Mouse (Mus musculus) heart, postnatal 36 days (tissue): ENCODE results near the gene Selenov. TPM values are rescaled to one million over a fixed set of nuclear protein-coding genes. Genes with fewer than 3 reads are reported as not detected.
A peak's percentile ranks its signal among the peaks of the same experiment; 100 is the strongest.
"Not testable (repeated sequence)": the region's sequence is repeated elsewhere in the genome, so short reads cannot be mapped to it uniquely, and the experiment has no call there.

Source experiments
- DNase-seq, 2 experiments: peaks; one replicate each; pipeline ENCODE4 v3.0.0; 2021 to 2022
- intact Hi-C: fragments of 180-260 bp; cut with DNase I; formaldehyde crosslinking; loops from one replicate; pipeline ENCODE4 v1.15.1; 2025
- total RNA-seq, 2 experiments: library from RNA; stranded (reverse); gene quantifications; 2 replicates each; pipeline ENCODE4 v1.2.3; 2021

Selenov gene
- total RNA-seq, 2 experiments from 2014 or later: not detected

DNA sequence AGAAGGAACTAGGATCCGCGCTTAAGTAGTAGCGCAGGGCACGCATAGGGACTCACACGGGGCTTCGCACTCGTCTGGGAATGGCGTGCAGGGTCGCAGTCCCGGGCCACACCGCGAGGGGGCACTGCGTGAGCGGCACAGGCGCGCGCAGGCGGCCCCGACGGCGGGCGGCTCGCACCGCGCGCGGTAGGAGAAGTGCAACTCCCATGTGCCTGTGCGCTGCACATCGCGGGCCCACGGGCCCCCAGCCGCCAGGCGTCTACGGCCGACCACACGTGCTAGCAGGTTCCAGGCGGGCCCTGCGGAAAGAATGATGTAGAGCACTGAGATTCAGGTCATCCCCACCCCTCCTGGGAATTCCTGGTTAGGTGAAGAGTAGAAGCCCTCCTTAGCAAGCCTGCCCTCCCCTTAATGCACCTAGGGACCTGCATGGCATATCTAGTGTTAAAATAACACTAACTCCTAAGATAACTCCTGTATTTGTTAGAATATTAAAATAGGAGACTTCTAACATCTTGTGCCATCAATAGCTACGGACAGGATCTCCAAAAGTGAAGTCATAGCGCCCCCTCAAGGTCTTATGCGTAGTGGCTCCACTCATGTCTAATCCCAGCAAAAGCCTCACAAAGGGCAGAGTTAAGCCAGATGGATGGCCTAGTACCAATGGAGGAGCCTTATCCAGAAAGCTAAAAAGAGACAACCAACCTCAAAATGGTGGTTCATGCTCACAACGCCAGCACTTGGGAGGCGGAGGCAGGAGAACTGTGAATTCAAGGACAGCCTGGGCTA is 8.0 kb upstream of the Selenov start:
- intact Hi-C loops: loop anchor here (1.0 kb wide), 1 partner anchor 151 kb away; no protein-coding TSS in a partner anchor
- no peak for DNase-seq

DNA sequence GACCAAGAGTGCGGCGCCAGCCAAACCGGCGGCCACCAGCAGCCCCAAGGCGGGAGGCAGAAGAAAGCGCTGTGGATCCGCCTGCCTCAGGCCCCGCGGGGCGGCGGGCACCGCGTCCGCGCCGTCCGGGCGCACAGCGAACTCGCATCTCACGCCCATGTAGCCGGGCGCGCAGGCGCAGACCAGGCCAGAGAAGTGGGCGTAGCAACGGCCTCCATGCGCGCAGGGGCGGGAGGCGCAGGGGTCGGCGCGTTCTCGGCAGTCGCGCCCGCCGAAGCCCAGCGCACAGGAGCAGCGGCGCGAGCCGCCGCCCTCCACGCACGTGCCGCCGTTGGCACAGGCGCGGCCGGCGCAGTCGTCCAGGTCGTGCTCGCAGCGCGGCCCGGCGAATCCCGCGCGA is 3.5 kb upstream of the Selenov start:
- peak; percentile 23 to 25 for DNase-seq

GRCm38 (mm10) chr7:28290165-28290564 is 821 bp downstream of the Selenov start:
- DNase-seq: no peak
- intact Hi-C loops: no loop called here

More for the DNA sequence above, 3.5 kb upstream of the Selenov start:
- intact Hi-C loops: no loop called here

DNA sequence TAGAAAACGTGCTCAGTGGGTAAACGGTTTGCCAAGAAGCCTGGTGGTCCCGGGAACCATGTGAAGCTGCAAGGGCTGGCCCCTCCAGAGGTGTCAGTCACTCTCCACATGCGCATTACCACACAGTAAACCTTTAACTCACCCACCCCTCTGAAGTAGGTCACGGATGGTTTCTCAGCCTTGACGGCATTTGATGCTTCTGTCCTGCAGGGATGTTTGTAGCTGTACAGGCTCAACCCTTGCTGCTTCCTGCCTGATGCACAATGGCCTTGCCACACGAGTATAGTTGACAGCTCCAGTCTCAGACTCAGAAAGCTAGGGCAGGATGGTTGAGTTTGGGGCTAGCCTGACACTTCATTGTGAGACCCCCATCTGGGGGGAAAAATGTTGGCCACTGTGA is 10.4 kb downstream of the Selenov start:
- no peak for DNase-seq
- intact Hi-C loops: no loop called here

GRCm38 (mm10) chr7:28278279-28278652 is 12.7 kb downstream of the Selenov start:
- DNase-seq: no peak
- intact Hi-C loops: loop anchor here (5.0 kb wide), 1 partner anchor 59 kb away; the partner anchor contains the start of gene Supt5

DNA sequence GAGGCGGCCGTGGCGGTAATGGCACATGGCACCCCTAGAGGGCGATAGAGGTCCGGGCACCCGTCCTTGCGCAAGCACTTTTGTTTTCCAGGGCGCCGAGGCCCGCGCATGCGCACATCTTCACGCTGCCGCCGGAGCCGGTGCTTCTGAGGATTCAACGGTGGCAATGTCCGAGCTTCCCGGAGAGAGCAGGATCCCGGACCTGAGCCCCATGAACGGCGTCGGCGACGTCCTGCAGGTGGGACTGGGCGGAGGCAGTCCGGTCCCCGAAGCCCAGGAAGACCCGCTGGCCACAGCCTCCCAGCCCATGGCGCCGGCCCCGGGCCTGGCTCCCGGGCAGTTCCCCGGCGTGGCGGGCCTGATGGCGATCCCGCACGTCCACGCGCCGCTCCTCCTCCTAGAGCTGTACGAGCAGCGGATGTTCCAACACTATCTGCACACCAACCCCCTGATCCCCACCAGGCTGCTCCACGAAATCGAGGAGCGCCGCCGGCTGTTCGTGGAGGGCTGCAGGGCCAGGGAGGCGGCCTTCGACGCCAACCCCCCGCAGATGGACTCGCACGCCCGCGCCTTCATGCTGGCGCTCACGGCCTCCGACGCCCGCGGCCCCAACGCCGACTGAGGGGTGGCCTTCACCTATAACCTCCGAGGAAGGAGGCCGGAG is 13.2 kb downstream of the Selenov start, which contains the start of gene Eid2b:
Gene Eid2b (plus strand): TSS at position 125 of the 664 bp plus-strand sequence.
- peak; percentile 98 for DNase-seq
- intact Hi-C loops: loop anchor here (5.0 kb wide), 1 partner anchor 60 kb away; the partner anchor contains the start of gene Supt5

DNA sequence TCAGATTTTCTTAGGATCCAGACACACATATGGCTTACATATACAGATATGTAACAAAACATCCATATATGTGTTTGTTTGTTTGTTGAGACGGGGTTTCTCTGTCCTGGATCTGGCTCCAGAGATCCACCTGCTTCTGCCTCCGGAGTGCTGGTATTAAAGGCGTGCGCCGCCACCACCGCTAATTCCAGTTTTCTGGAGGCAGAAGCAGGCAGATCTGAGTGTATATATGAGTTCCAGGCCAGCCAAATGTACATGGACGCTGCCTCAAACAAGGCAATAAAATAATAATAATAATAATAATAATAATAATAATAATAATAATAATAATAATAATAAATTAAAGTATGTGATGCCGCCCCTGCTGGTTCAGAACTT is 13.8 kb downstream of the Selenov start:
- DNase-seq: no peak
- intact Hi-C loops: loop anchor here (5.0 kb wide), 1 partner anchor 60 kb away; the partner anchor contains the start of gene Supt5

GRCm38 (mm10) chr7:28271761-28272160 is 19.2 kb downstream of the Selenov start:
- intact Hi-C loops: no loop called here
- DNase-seq: no peak

DNA sequence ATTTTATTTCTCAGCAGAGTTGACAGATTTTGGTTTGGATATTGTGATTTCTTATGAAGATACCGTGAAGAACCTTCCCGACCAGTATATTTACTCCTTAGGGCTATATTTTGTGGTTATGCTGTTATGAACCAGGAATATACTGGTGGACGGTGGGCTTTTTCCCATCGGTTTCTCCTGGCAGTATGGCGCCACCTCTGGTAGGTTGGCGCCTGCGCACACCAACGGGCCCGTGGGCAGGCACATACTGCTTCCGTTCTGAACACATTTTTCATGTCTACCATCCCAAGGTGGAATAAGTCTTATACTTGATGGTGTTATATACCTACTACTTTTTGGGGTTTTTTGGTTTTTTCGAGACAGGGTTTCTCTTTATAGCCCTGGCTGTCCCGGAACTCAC is 21.6 kb downstream of the Selenov start:
- DNase-seq: no peak
- intact Hi-C loops: no loop called here

- intact Hi-C loops: no loop called here
- DNase-seq: no peak
Measured at GRCm38 (mm10) chr7:28268576-28268975, 22.4 kb downstream of the Selenov start.

GRCm38 (mm10) chr7:28268042-28268531 is 22.9 kb downstream of the Selenov start:
- peak; percentile 55 to 80 for DNase-seq
- intact Hi-C loops: no loop called here

- intact Hi-C loops: no loop called here
- DNase-seq: peak in 1 of 2 experiments; percentile 72
Measured at GRCm38 (mm10) chr7:28267129-28268041, 23.6 kb downstream of the Selenov start, which contains the start of gene Eid2. TSS of gene Eid2 (plus strand) at chr7:28267881.

GRCm38 (mm10) chr7:28265391-28265790 is 25.6 kb downstream of the Selenov start:
- DNase-seq: no peak
- intact Hi-C loops: no loop called here

DNA sequence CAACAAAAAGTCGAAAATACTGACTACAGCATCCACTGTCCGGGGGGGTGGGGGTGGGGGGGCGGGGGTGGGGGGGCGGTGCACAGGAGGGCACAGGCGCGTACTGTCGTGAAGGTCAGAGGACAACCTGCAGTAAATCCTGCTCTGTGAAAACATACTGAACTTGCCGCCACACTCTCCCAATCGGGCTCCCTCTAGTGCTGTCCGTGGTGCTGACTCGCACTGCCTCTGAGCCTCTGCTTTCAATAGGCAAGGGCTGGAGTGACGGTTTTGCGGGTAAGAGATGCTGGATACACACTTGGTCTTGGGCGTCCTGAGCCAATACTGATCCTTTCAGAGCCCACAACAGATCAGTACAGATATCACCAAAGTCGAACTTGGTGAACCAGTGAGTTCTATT is 27.2 kb downstream of the Selenov start:
- DNase-seq: peak; percentile 57 to 73
- intact Hi-C loops: no loop called here

DNA sequence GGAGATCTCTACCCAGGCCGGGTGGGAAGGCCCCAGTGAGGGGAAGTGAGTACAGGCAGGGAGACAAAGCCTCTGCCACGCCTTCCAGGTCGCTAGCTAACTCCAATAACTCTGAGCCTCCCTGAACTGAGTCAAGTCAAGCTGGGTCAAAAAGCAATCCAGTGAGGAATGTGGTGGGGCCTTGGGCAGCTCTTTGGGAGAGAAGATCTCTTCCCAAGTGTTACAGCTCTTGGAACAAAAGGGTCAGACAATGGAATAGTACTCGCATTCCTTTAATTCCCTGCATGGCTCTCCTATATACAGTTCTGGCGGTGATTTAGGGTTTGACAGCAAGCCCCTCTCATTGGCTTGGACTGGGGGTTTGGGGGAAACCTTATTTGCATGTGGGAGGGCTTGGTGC is 28.1 kb downstream of the Selenov start:
- DNase-seq: no peak
- intact Hi-C loops: no loop called here

DNA sequence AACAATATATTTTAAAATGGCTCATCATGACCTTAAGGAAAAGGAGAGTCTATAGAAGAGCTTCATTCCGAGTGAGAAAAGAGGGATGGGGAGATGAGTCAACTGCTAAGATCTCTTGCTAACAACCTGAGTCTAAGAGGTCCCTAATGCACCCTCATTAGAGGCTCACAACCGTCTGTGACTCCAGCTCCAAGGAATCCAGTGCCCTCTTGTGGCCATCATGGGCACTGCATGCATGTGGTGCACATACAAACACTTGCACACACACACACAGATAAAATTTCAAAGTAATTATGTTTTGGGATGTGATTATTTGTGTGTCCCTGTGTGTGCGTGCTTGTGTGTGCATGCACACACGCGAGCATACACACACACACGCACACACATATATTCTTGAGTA is 35.5 kb downstream of the Selenov start:
- intact Hi-C loops: no loop called here
- DNase-seq: no peak

DNA sequence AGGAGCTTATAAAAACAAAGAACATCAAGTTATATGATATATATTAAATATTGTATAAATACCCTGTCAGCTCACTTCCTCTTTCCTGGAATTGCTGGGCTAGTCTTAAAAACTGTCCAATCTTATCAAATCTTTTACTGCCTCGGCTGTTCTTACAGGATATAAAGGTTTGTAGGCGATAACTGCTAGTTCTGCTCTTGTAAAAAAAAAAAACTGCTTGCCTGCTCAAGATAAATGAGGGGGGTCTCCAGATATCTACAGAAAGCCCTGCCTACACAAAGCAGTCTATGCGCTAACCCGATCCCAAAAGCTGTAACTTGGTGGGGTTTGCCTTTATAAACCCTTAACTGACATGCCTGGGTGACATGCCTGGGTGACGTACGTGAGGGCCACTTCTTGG is 36.4 kb downstream of the Selenov start:
- intact Hi-C loops: no loop called here
- DNase-seq: no peak

- no peak for DNase-seq
- intact Hi-C loops: no loop called here
Measured at GRCm38 (mm10) chr7:28251976-28252375, 39.0 kb downstream of the Selenov start.

- intact Hi-C loops: no loop called here
- DNase-seq: no peak
Measured at GRCm38 (mm10) chr7:28248957-28249356, 42.0 kb downstream of the Selenov start.

DNA sequence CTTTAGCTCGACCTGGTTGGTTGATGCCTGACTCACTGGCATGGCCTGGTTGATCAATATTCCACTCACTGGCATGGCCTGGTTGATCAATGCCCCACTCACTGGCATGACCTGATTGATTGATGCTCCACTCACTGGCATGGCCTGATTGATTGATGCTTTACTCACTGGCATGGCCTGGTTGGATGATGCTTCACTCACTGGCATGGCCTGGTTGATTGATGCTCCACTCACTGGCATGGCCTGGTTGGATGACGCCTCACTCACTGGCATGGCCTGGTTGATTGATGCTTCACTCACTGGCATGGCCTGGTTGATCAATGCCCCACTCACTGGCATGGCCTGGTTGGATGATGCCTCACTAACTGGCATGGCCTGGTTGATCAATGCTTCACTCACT is 47.0 kb downstream of the Selenov start:
- intact Hi-C loops, DNase-seq: not testable (repeated sequence)
